Mouse (Mus musculus) bone marrow, adult 2 months (tissue): Measurements from ENCODE around the gene Zfp362. TPM values are rescaled to one million over a fixed set of nuclear protein-coding genes. Genes with fewer than 3 reads are reported as not detected.

Experiments
- H3K27ac ChIP-seq: fragments of 200-500 bp; 2 replicates; pipeline ENCODE4 v1.5.1; 2012; ENCODE audit warnings: low read depth, mild to moderate bottlenecking, control low read depth, inconsistent platforms, low read length; ENCODE audit not compliant: control insufficient read depth, poor library complexity, insufficient read depth
- H3K4me1 ChIP-seq: fragments of 200-500 bp; 2 replicates; pipeline ENCODE4 v1.6.1; 2011; ENCODE audit warnings: low read length; ENCODE audit not compliant: control insufficient read depth, insufficient read depth
- H3K4me3 ChIP-seq: fragments of 200-500 bp; replicated peaks from 2 replicates; pipeline ENCODE3; 2011; ENCODE audit warnings: mild to moderate bottlenecking, low read depth, low read length, control low read depth; ENCODE audit not compliant: control insufficient read depth
- CTCF ChIP-seq: fragments of 200-500 bp; IDR thresholded peaks from 2 replicates; pipeline ENCODE4 v1.5.1; 2011; ENCODE audit warnings: low read length, control low read depth; ENCODE audit not compliant: control insufficient read depth, insufficient read depth
- POLR2A ChIP-seq: fragments of 200-500 bp; IDR thresholded peaks from 2 replicates; pipeline ENCODE4 v1.6.1; 2011; ENCODE audit warnings: low read depth, mild to moderate bottlenecking, control low read depth, low read length, borderline replicate concordance; ENCODE audit not compliant: control insufficient read depth
- WGBS: fragments of 180-500 bp; shearing (Covaris S2); methylation state at CpG from one replicate; pipeline ENCODE4 v1.1.7; 2018; 5-methylcytosine and 5-hydroxymethylcytosine counted together
- polyA plus RNA-seq: library from polyadenylated mRNA; stranded (reverse); fragments of >200 nt; gene quantifications from 2 replicates; pipeline ENCODE4 v1.2.4, GENCODE M21; 2011; ENCODE audit warnings: low replicate concordance; ENCODE audit not compliant: missing spikeins, insufficient read depth, insufficient read length

Zfp362 gene
- polyA plus RNA-seq, 1 experiment = 10.3 TPM

DNA sequence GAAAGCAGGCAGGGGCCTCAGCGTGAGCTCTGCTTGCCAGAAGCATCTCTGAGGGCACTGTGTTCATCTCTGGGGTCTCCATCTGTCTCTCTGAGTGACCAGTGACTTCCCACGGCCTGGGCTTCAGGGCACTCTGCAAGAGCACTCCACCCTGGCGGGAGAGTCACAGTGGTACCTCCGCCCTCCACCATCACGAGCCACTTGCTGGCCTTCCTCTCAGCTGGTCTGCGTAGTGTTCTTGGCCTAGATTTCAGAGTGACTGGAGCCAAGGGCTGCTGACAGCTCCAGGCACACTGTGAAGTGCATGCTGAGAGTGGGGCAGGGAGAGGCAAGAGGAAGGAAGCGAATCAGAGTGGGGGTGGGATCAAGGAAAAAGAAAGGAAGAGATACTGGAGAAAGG, 81.8 kb downstream of the Zfp362 start:
- peaks cover 2% of the 10 kb centered on the region; the same call in 1 of the 2 replicates for H3K4me1 ChIP-seq
- H3K4me3 ChIP-seq = no peak overlapping the region
- WGBS = 86% methylated on average over 7 of the region's 7 CpGs
- no peak for TF ChIP-seq POLR2A
- H3K27ac ChIP-seq = no peak overlapping the region

- TF ChIP-seq CTCF (no peak), POLR2A (no peak)
- Histone ChIP-seq H3K4me1 (peaks cover 2% of the 10 kb centered on the region; the same call in 1 of the 2 replicates), H3K27ac (no peak overlapping the region), H3K4me3 (no peak overlapping the region)
- 82% methylated on average over 13 of the region's 13 CpGs for WGBS
Observed at GRCm38 (mm10) chr4:128723431-128723830, 82.4 kb downstream of the Zfp362 start.

Other genes with a start within 250 kb of the Zfp362 start
- 1.4 and 7.4 TPM in 2 replicates for gene Zscan20, start 195.9 kb downstream of the Zfp362 start, polyA plus RNA-seq
- gene Tlr12, start 187.4 kb downstream of the Zfp362 start, polyA plus RNA-seq = 1.2 and 4.9 TPM in 2 replicates
- 22.4 and 36.8 TPM in 2 replicates for gene Phc2, start 151.3 kb downstream of the Zfp362 start, polyA plus RNA-seq
- gene A3galt2, start 50.7 kb downstream of the Zfp362 start, polyA plus RNA-seq = 0.34 and 1.5 TPM in 2 replicates
- gene Trim62, start 77.5 kb upstream of the Zfp362 start, polyA plus RNA-seq = 0.52 and 1.0 TPM in 2 replicates
- 2.0 and 2.4 TPM in 2 replicates for gene Azin2, start 156.4 kb upstream of the Zfp362 start, polyA plus RNA-seq
- gene Ak2, start 185.9 kb upstream of the Zfp362 start, polyA plus RNA-seq = 72.4 and 118 TPM in 2 replicates